Mouse (Mus musculus) midbrain, embryonic 16.5 days (tissue): ENCODE results near the gene Cenpk. TPM values are rescaled to one million over a fixed set of nuclear protein-coding genes. Genes with fewer than 3 reads are reported as not detected.
A peak's percentile ranks its signal among the peaks of the same experiment; 100 is the strongest.

Source experiments
- ATAC-seq: fragments of 200-750 bp; cut with Nextera tagmentation; 2 replicates; pipeline ENCODE4 v1.8.0; 2017; ENCODE audit warnings: moderate TSS enrichment
- H3K27ac ChIP-seq: fragments of 300-500 bp; sonication (generic); 2 replicates; pipeline ENCODE4 v1.5.1; 2014; ENCODE audit warnings: mild to moderate bottlenecking, low read length, mixed read lengths
- H3K27me3 ChIP-seq: fragments of 300-500 bp; sonication (generic); 2 replicates; pipeline ENCODE4 v1.6.1; 2014; ENCODE audit warnings: low read depth, low read length, mixed read lengths; ENCODE audit not compliant: control insufficient read depth, insufficient read depth
- H3K36me3 ChIP-seq: fragments of 300-500 bp; sonication (generic); 2 replicates; pipeline ENCODE4 v1.6.1; 2014; ENCODE audit warnings: mild to moderate bottlenecking, low read length, moderate library complexity, mixed read lengths; ENCODE audit not compliant: control insufficient read depth, insufficient read depth
- H3K4me1 ChIP-seq: fragments of 300-500 bp; sonication (generic); 2 replicates; pipeline ENCODE4 v1.6.1; 2014; ENCODE audit warnings: mild to moderate bottlenecking, low read length, mixed read lengths; ENCODE audit not compliant: control insufficient read depth, insufficient read depth
- H3K4me2 ChIP-seq: fragments of 300-500 bp; sonication (generic); 2 replicates; pipeline ENCODE4 v1.6.1; 2014; ENCODE audit warnings: mild to moderate bottlenecking, low read length, mixed read lengths
- H3K4me3 ChIP-seq: fragments of 300-500 bp; sonication (generic); 2 replicates; pipeline ENCODE4 v1.5.1; 2014; ENCODE audit warnings: low read depth, mild to moderate bottlenecking, low read length, moderate library complexity, mixed read lengths
- H3K9ac ChIP-seq: fragments of 300-500 bp; sonication (generic); 2 replicates; pipeline ENCODE4 v1.6.1; 2014; ENCODE audit warnings: low read depth, low read length, mixed read lengths
- H3K9me3 ChIP-seq: fragments of 300-500 bp; sonication (generic); replicated peaks from 2 replicates; pipeline ENCODE4 v1.6.1; 2014; ENCODE audit warnings: mild to moderate bottlenecking, low read length, mixed read lengths; ENCODE audit not compliant: control insufficient read depth, poor library complexity, severe bottlenecking
- WGBS: fragments of 180-500 bp; shearing (Covaris S2); extraction: QIAGEN DNeasy Blood & Tissue Kit; methylation state at CpG from one replicate; pipeline ENCODE4 v1.1.7; 2014; 5-methylcytosine and 5-hydroxymethylcytosine counted together
- polyA plus RNA-seq: library from polyadenylated mRNA; unstranded; fragments of >200 nt; fragmentation: Nextera tagmentation; extraction: Ambion mirVana; gene quantifications from 2 replicates; pipeline ENCODE4 v1.2.1, GENCODE M21; 2015

The Cenpk gene
- polyA plus RNA-seq, 1 experiment from 2014 or later: 9.6 TPM

DNA sequence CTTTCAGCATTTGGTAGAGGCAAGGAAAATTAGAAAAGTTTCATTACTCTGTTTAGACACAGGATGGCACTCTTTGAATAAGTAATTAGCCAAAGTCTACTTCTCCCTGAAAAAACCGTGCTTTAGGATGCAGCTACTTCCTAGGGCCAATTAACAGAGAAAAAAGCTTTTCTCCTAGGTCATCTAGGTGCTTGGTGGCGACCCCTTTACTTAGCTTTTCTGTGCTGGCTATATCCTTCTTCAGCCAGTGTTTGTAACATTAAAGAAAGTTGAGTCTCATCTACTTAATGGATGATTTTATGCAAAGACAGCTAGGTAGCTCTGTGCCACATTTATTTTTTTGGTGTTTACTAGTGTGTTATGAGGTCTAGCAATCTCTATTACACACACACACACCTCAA lies 56.6 kb downstream of the Cenpk start:
- Histone ChIP-seq H3K4me3 (no peak overlapping the region), H3K9ac (no peak overlapping the region)
- ATAC-seq: no peak

DNA sequence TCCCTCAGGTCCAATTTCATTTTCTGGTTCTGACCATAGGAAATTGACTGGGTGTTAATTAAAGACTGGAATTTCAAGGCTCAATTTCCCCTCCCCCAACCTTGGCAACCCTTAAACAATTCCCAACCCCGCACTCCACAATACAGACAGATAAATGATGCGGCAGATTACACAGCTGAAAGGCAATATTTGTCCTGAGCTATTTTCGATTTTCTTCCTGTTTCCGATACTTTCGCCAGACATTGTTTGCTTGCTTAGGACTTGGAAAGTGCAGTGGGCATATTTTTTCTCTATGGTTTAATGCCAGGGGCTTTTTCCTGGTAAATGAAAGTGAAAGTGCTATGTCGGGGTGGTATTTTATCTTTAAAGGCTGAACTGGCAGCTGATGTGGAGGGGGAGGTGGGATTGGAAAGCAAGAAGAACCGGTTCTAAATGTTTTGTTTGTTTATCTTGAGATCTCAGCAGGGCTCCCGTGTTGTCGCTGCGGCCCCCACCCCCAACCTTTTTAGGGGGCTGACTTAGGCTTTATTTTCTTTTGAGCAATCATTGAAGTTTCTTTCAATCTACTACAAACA lies 57.4 kb downstream of the Cenpk start:
- Histone ChIP-seq H3K4me2 (peak overlapping the region; percentile 77), H3K27ac (peak overlapping the region; percentile 61), H3K4me1 (peaks cover 15% of the 10 kb centered on the region), H3K9me3 (no peaks in the 10 kb centered on the region), H3K36me3 (no peaks in the 10 kb centered on the region), H3K27me3 (no peaks in the 10 kb centered on the region), H3K4me3 (peak overlapping the region; percentile 49), H3K9ac (peak overlapping the region; percentile 54)
- under 1% methylated on average over 10 of the region's 10 CpGs for WGBS
- no peak for ATAC-seq

More for the DNA sequence above, 56.6 kb downstream of the Cenpk start:
- no peaks in the 10 kb centered on the region for H3K27me3 ChIP-seq
- no peak overlapping the region for H3K27ac ChIP-seq
- H3K4me1 ChIP-seq: peaks cover 15% of the 10 kb centered on the region
- H3K9me3 ChIP-seq: no peaks in the 10 kb centered on the region
- no peaks in the 10 kb centered on the region for H3K36me3 ChIP-seq
- H3K4me2 ChIP-seq: peak overlapping the region; percentile 77
- WGBS: 6% methylated on average over 2 of the region's 2 CpGs

DNA sequence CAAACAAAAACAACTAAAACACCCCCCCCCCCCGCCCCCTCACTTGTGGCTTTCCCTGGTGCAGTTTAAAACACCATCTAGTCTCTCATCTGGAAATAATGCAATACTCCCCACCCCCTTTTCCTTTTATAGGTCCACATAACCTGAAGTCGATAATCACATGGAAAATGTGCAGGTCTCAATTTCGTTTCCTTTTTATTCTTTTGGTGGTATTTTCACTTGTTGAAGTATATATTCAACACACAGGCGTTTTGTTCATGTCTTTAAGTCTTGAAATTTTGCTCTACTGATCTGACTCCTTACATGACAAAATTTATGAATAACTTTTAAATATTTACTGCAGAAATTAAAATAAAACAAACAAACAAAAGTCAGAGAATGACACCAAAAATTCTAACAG lies 57.9 kb downstream of the Cenpk start:
- H3K4me1 ChIP-seq: peaks cover 15% of the 10 kb centered on the region
- peak overlapping the region; percentile 71; the same call in 1 of the 2 replicates for H3K27ac ChIP-seq
- 0 out of 2 replicates have a peak, but pooled peaks have one; percentile 33 for ATAC-seq
- H3K9me3 ChIP-seq: no peaks in the 10 kb centered on the region
- peak overlapping the region; percentile 54 for H3K9ac ChIP-seq
- H3K36me3 ChIP-seq: no peaks in the 10 kb centered on the region
- H3K4me3 ChIP-seq: peak overlapping the region; percentile 49
- peak overlapping the region; percentile 77 for H3K4me2 ChIP-seq
- H3K27me3 ChIP-seq: no peaks in the 10 kb centered on the region
- 2% methylated on average over 4 of the region's 4 CpGs for WGBS

DNA sequence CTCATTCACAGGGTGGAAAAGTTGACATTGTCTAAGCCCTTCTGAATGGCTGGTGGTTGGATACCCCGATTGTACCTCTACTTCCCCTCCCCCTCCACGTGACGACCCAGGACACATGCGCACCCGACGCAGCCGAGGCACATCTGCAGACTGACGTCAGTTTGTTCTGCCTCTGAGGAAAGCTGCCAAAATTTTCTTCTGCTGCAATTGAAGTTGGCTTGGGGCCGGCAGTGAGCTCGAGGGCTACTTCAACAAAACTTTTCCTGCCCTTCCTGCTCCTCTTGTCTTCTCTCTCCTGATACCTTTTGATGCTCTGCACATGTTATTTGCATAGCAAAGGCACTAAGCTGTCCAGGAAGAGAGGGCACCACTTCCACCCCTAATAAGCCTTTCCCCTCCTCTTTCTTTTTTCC lies 58.5 kb downstream of the Cenpk start:
- Histone ChIP-seq H3K36me3 (no peaks in the 10 kb centered on the region), H3K27me3 (no peaks in the 10 kb centered on the region), H3K4me2 (peak overlapping the region; percentile 77), H3K27ac (peak overlapping the region; percentile 71), H3K4me3 (peak overlapping the region; percentile 49), H3K4me1 (peaks cover 15% of the 10 kb centered on the region), H3K9me3 (no peaks in the 10 kb centered on the region), H3K9ac (peak overlapping the region; percentile 50; the same call in 1 of the 2 replicates)
- WGBS: under 1% methylated on average over 10 of the region's 10 CpGs
- peak; percentile 96 for ATAC-seq

DNA sequence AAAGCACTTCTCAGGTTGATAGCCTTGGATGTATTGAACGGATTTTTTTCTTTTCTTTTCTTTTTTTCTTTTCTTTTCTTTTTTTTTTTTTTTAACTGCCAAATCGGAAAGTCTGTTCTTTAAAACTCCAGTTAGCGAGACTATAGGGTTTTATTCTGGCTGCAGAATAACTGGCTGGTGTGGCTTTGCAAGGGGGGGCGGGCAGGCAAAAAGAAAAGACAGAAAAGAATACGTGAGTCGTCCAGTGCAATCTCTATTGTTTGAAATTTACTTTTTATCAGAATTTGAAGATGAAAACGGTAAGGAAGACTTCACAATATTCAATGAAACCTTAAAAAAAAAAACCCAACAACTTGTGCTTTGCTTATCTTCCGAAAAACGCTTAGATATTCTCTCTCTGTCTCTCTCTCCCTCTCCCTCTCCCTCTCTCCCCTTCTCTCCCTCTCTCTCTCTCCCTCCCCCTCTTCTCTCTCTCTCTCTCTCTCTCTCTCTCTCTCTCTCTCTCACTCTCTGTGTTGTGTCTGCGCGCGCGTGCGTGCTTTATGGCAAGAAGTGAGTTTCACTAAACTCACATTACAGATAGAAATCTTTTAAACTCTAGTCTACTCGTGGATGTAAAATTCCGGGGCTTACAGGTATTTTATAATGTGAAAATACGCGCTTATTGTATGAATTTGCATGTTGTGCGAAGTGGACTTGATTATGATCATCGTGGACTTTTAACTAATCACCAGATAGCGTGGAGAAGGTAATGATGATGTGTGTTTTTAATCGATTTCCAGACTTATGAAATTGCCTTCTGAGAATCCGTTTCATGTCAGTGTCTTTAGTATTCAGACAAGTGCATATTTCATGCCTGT lies 59.2 kb downstream of the Cenpk start, which contains the start of gene Adamts6:
Gene Adamts6, plus strand, starts transcription at position 470 of the 860 bp plus-strand sequence.
- no peaks in the 10 kb centered on the region for H3K36me3 ChIP-seq
- peaks cover 15% of the 10 kb centered on the region for H3K4me1 ChIP-seq
- ATAC-seq: no peak
- H3K4me2 ChIP-seq: peak within 1 kb of the TSS; percentile 77
- peak within 1 kb of the TSS; percentile 49 for H3K4me3 ChIP-seq
- under 1% methylated on average over 23 of the region's 23 CpGs for WGBS
- H3K27ac ChIP-seq: peak within 1 kb of the TSS; percentile 71
- H3K9me3 ChIP-seq: no peaks in the 10 kb centered on the region
- peak within 1 kb of the TSS; percentile 50 for H3K9ac ChIP-seq
- no peaks in the 10 kb centered on the region for H3K27me3 ChIP-seq

DNA sequence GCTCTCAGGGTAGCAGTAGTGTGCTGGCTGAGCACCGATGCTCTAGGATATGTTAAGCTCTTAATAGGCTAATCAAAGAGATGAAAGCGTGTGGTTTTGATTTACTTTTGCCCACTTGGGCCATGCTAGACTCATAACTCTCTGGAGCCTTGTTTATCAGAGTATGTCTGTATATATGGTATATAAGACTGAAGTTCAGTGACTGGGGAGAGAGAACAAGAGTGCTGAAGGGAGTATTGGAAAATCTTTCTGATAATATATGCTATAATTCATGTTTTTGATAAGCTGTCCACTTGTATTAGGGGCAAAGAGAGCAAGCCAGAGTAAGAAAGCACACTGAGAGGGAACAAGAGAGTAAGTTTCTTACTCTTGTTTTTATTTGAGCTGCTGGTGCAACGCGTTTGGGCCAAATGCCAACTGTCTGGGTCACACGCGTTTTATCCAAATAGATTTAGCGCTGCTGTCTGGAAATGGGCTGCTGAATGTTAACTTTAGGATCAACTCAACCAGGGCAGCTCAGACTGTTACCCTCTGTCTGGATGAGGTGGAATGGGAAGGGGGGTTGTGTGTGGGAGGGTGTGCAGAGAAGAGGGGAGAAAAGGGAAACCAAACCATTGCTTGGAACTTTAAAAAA lies 59.9 kb downstream of the Cenpk start:
- Histone ChIP-seq H3K9ac (peak overlapping the region; percentile 43), H3K4me1 (peaks cover 15% of the 10 kb centered on the region), H3K4me3 (peak overlapping the region; percentile 49), H3K9me3 (no peaks in the 10 kb centered on the region), H3K4me2 (peak overlapping the region; percentile 77), H3K36me3 (no peaks in the 10 kb centered on the region), H3K27ac (peak overlapping the region; percentile 15; the same call in 1 of the 2 replicates), H3K27me3 (no peaks in the 10 kb centered on the region)
- under 1% methylated on average over 7 of the region's 7 CpGs for WGBS
- ATAC-seq: peak; percentile 55

DNA sequence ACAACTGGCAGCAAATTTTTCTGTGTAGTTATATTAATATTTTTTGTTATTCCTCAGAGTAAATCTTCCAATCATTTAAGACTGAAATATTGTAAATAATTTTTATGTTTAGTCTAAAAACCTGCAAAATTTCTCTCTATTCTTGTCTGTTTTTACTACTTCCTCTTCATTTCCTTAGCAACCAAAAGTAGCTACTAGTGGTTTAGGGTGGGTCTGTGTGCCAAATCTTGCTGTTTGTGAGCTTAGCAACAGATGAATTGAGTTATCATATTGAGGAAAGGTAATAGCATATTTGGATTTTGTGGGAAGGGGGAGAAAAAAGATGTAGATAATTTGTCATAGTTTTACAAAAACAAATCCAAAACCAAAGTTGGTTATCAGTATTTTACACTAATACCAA lies 60.8 kb downstream of the Cenpk start:
- no peak overlapping the region for H3K4me2 ChIP-seq
- no peak for ATAC-seq
- H3K9me3 ChIP-seq: no peaks in the 10 kb centered on the region
- H3K27me3 ChIP-seq: no peaks in the 10 kb centered on the region
- no peak overlapping the region for H3K9ac ChIP-seq
- peaks cover 15% of the 10 kb centered on the region for H3K4me1 ChIP-seq
- no peaks in the 10 kb centered on the region for H3K36me3 ChIP-seq
- no peak overlapping the region for H3K27ac ChIP-seq
- no peak overlapping the region for H3K4me3 ChIP-seq

DNA sequence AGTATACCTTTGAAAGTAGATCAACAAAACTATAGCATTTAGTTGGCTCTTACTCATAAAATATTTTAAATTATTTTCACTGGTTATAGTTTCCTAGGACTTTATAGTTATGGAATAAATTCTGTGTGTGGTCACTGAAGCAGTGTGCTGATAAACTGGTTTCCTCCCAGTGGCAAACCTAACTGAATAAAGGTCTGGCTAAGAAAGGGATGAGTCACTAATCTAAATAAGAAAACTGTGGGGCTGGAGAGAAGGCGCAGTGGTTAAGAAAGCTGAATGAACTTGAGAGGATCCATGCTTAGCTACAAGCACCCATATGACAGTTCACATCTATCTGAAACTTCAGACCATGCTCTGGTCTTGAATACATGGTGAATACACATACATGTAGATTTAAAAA lies 67.1 kb downstream of the Cenpk start:
- Histone ChIP-seq H3K27ac (no peak overlapping the region), H3K4me3 (no peak overlapping the region), H3K27me3 (no peaks in the 10 kb centered on the region), H3K9me3 (no peaks in the 10 kb centered on the region), H3K4me2 (no peak overlapping the region), H3K36me3 (no peaks in the 10 kb centered on the region), H3K4me1 (no peaks in the 10 kb centered on the region), H3K9ac (no peak overlapping the region)
- 84% methylated on average over 1 of the region's 1 CpGs for WGBS
- no peak for ATAC-seq
